Mouse (Mus musculus) midbrain, embryonic 14.5 days (tissue): ENCODE measurements around the gene Tdrd5. TPM values are rescaled to one million over a fixed set of nuclear protein-coding genes. Genes with fewer than 3 reads are reported as not detected.
"Not testable (repeated sequence)": the region's sequence is repeated elsewhere in the genome, so short reads cannot be mapped to it uniquely, and the experiment has no call there.

Experiments
- ATAC-seq: fragments of 200-750 bp; cut with Nextera tagmentation; 2 replicates; pipeline ENCODE4 v1.8.0; 2017; ENCODE audit warnings: moderate number of reproducible peaks, moderate library complexity; ENCODE audit not compliant: low FRiP score, low TSS enrichment
- DNase-seq: peaks from one replicate; pipeline ENCODE4 v3.0.0-alpha.2; 2015
- H3K27ac ChIP-seq: fragments of 300-500 bp; sonication (generic); replicated peaks from 2 replicates; pipeline ENCODE4 v1.5.1; 2014; ENCODE audit warnings: mild to moderate bottlenecking, low read depth, low read length, moderate library complexity
- H3K27me3 ChIP-seq: fragments of 300-500 bp; sonication (generic); 2 replicates; pipeline ENCODE4 v1.6.1; 2014; ENCODE audit warnings: low read length, control low read depth, mixed read lengths; ENCODE audit not compliant: control insufficient read depth, insufficient read depth
- H3K36me3 ChIP-seq: fragments of 300-500 bp; sonication (generic); 2 replicates; pipeline ENCODE4 v1.6.1; 2014; ENCODE audit warnings: low read length, control low read depth; ENCODE audit not compliant: control insufficient read depth, insufficient read depth
- H3K4me1 ChIP-seq: fragments of 300-500 bp; sonication (generic); 2 replicates; pipeline ENCODE4 v1.6.1; 2014; ENCODE audit warnings: mild to moderate bottlenecking, antibody characterized with exemption, low read length, control low read depth; ENCODE audit not compliant: control insufficient read depth, insufficient read depth
- H3K4me2 ChIP-seq: fragments of 300-500 bp; sonication (generic); 2 replicates; pipeline ENCODE4 v1.6.1; 2014; ENCODE audit warnings: mild to moderate bottlenecking, low read length, moderate library complexity
- H3K4me3 ChIP-seq: fragments of 300-500 bp; sonication (generic); replicated peaks from 2 replicates; pipeline ENCODE4 v1.5.1; 2014; ENCODE audit warnings: low read depth, low read length
- H3K9ac ChIP-seq: fragments of 300-500 bp; sonication (generic); replicated peaks from 2 replicates; pipeline ENCODE4 v1.6.1; 2014; ENCODE audit warnings: mild to moderate bottlenecking, low read length, moderate library complexity
- H3K9me3 ChIP-seq: fragments of 300-500 bp; sonication (generic); 2 replicates; pipeline ENCODE4 v1.6.1; 2016; ENCODE audit warnings: low read length, control low read depth, mixed read lengths; ENCODE audit not compliant: control insufficient read depth
- WGBS: fragments of 180-500 bp; shearing (Covaris S2); extraction: QIAGEN DNeasy Blood & Tissue Kit; methylation state at CpG from one replicate; pipeline ENCODE4 v1.1.7; 2014; 5-methylcytosine and 5-hydroxymethylcytosine counted together
- polyA plus RNA-seq: library from polyadenylated mRNA; unstranded; fragments of >200 nt; fragmentation: Nextera tagmentation; extraction: Ambion mirVana; gene quantifications from 2 replicates; pipeline ENCODE4 v1.2.1, GENCODE M21; 2014

Tdrd5 gene
- polyA plus RNA-seq, 1 experiment from 2014 or later: 1.7 TPM

GRCm38 (mm10) chr1:156308595-156308994, 5.1 kb upstream of the Tdrd5 start:
- ATAC-seq (no peak), DNase-seq (no peak)
- no peaks in the 10 kb centered on the region for H3K36me3 ChIP-seq
- H3K4me1 ChIP-seq: peaks cover 8% of the 10 kb centered on the region; the same call in 1 of the 2 replicates
- no peak overlapping the region for H3K4me2 ChIP-seq
- H3K9me3 ChIP-seq: no peaks in the 10 kb centered on the region
- H3K27me3 ChIP-seq: peaks cover 34% of the 10 kb centered on the region
- H3K27ac ChIP-seq: no peak overlapping the region
- H3K9ac ChIP-seq: no peak overlapping the region
- WGBS: 74% methylated on average over 1 of the region's 1 CpGs
- no peak overlapping the region for H3K4me3 ChIP-seq

GRCm38 (mm10) chr1:156290016-156290415, 13.4 kb downstream of the Tdrd5 start:
- Histone ChIP-seq H3K36me3 (no peaks in the 10 kb centered on the region), H3K9me3 (no peaks in the 10 kb centered on the region), H3K27me3 (no peaks in the 10 kb centered on the region), H3K27ac (no peak overlapping the region), H3K4me3 (no peak overlapping the region), H3K4me2 (no peak overlapping the region), H3K9ac (no peak overlapping the region), H3K4me1 (no peaks in the 10 kb centered on the region)
- 94% methylated on average over 6 of the region's 6 CpGs for WGBS
- ATAC-seq (no peak), DNase-seq (no peak)

- H3K4me2 ChIP-seq, ATAC-seq, H3K9me3 ChIP-seq, H3K4me3 ChIP-seq, DNase-seq, H3K9ac ChIP-seq, H3K36me3 ChIP-seq, H3K27me3 ChIP-seq, H3K27ac ChIP-seq, H3K4me1 ChIP-seq: not testable (repeated sequence)
- 75% methylated on average over 10 of the region's 10 CpGs for WGBS
Observed at GRCm38 (mm10) chr1:156289222-156289587, 14.3 kb downstream of the Tdrd5 start.

- H3K4me1 ChIP-seq: no peaks in the 10 kb centered on the region
- H3K27ac ChIP-seq: no peak overlapping the region
- ATAC-seq: no peak
- H3K4me2 ChIP-seq: no peak overlapping the region
- 90% methylated on average over 9 of the region's 9 CpGs for WGBS
- no peaks in the 10 kb centered on the region for H3K27me3 ChIP-seq
- H3K4me3 ChIP-seq: no peak overlapping the region
- H3K36me3 ChIP-seq: no peaks in the 10 kb centered on the region
- no peak for DNase-seq
- no peak overlapping the region for H3K9ac ChIP-seq
- no peaks in the 10 kb centered on the region for H3K9me3 ChIP-seq
Observed at GRCm38 (mm10) chr1:156288556-156289221, 14.8 kb downstream of the Tdrd5 start.

- Histone ChIP-seq H3K27me3 (no peaks in the 10 kb centered on the region), H3K4me2 (no peak overlapping the region), H3K9ac (no peak overlapping the region), H3K9me3 (no peaks in the 10 kb centered on the region), H3K4me3 (no peak overlapping the region), H3K4me1 (no peaks in the 10 kb centered on the region), H3K27ac (no peak overlapping the region), H3K36me3 (no peaks in the 10 kb centered on the region)
- no peak for DNase-seq
- WGBS: 89% methylated on average over 5 of the region's 5 CpGs
- no peak for ATAC-seq
Observed at GRCm38 (mm10) chr1:156285541-156285896, 17.9 kb downstream of the Tdrd5 start.

GRCm38 (mm10) chr1:156284851-156285540, 18.5 kb downstream of the Tdrd5 start:
- Histone ChIP-seq H3K4me3 (no peak overlapping the region), H3K9ac (no peak overlapping the region), H3K27me3 (no peaks in the 10 kb centered on the region), H3K4me1 (no peaks in the 10 kb centered on the region), H3K27ac (no peak overlapping the region), H3K9me3 (no peaks in the 10 kb centered on the region), H3K36me3 (no peaks in the 10 kb centered on the region), H3K4me2 (no peak overlapping the region)
- ATAC-seq: no peak
- WGBS: 40% methylated on average over 9 of the region's 9 CpGs
- DNase-seq: no peak

GRCm38 (mm10) chr1:156284207-156284606, 19.3 kb downstream of the Tdrd5 start:
- no peak overlapping the region for H3K4me2 ChIP-seq
- WGBS: 83% methylated on average over 10 of the region's 10 CpGs
- DNase-seq (no peak), ATAC-seq (no peak)
- no peaks in the 10 kb centered on the region for H3K9me3 ChIP-seq
- no peak overlapping the region for H3K9ac ChIP-seq
- H3K4me3 ChIP-seq: no peak overlapping the region
- no peaks in the 10 kb centered on the region for H3K36me3 ChIP-seq
- H3K27ac ChIP-seq: no peak overlapping the region
- no peaks in the 10 kb centered on the region for H3K4me1 ChIP-seq
- H3K27me3 ChIP-seq: no peaks in the 10 kb centered on the region

- WGBS: 90% methylated on average over 7 of the region's 7 CpGs
- no peak overlapping the region for H3K9ac ChIP-seq
- H3K4me3 ChIP-seq: no peak overlapping the region
- no peak overlapping the region for H3K27ac ChIP-seq
- no peaks in the 10 kb centered on the region for H3K4me1 ChIP-seq
- H3K27me3 ChIP-seq: no peaks in the 10 kb centered on the region
- H3K9me3 ChIP-seq: no peaks in the 10 kb centered on the region
- ATAC-seq (no peak), DNase-seq (no peak)
- H3K4me2 ChIP-seq: no peak overlapping the region
- no peaks in the 10 kb centered on the region for H3K36me3 ChIP-seq
Observed at GRCm38 (mm10) chr1:156280131-156280530, 23.3 kb downstream of the Tdrd5 start.

GRCm38 (mm10) chr1:156273647-156274046, 29.8 kb downstream of the Tdrd5 start:
- no peaks in the 10 kb centered on the region for H3K27me3 ChIP-seq

More at GRCm38 (mm10) chr1:156273647-156274046, 29.8 kb downstream of the Tdrd5 start:
- WGBS: 69% methylated on average over 7 of the region's 7 CpGs
- H3K9me3 ChIP-seq: no peaks in the 10 kb centered on the region
- ATAC-seq (no peak), DNase-seq (no peak)
- H3K4me3 ChIP-seq: no peak overlapping the region
- no peaks in the 10 kb centered on the region; the same call in 1 of the 2 replicates for H3K4me1 ChIP-seq
- H3K27ac ChIP-seq: no peak overlapping the region
- H3K4me2 ChIP-seq: no peak overlapping the region
- H3K36me3 ChIP-seq: no peaks in the 10 kb centered on the region
- H3K9ac ChIP-seq: no peak overlapping the region
